Mouse (Mus musculus) thymus, postnatal 25 days (tissue): ENCODE measurements at regions not wholly inside any gene's neighbourhood (a gene's known extent, or its start where the extent isn't known, plus 50 kb on each side); places are given as distances from the start of the nearest gene placed in this dataset.

Source experiments
- DNase-seq: peaks from one replicate; pipeline ENCODE4 v3.0.0; 2022

- no peak for DNase-seq
These were observed 94.8 kb upstream of the Podxl start for GRCm38 (mm10) chr6:31658447-31659199.

- no peak for DNase-seq
These were observed 87.2 kb upstream of the Podxl start for GRCm38 (mm10) chr6:31650791-31651476.

GRCm38 (mm10) chr6:31645261-31645660, 81.5 kb upstream of the Podxl start:
- DNase-seq = no peak

- no peak for DNase-seq
These were observed 80.7 kb upstream of the Podxl start for GRCm38 (mm10) chr6:31644504-31644903.

GRCm38 (mm10) chr6:31642451-31642942, 78.7 kb upstream of the Podxl start:
- DNase-seq = peak; percentile 30

- DNase-seq = no peak
These were observed 77.0 kb upstream of the Podxl start for GRCm38 (mm10) chr6:31640745-31641144.

- DNase-seq = peak; percentile 19
These were observed 75.7 kb upstream of the Podxl start for GRCm38 (mm10) chr6:31639460-31639859.

GRCm38 (mm10) chr6:31638434-31639220, 74.8 kb upstream of the Podxl start:
- no peak for DNase-seq

- no peak for DNase-seq
These were observed 73.7 kb upstream of the Podxl start for GRCm38 (mm10) chr6:31637371-31638052.

- DNase-seq = no peak
These were observed 73.2 kb upstream of the Podxl start for GRCm38 (mm10) chr6:31636954-31637353.

- no peak for DNase-seq
These were observed 68.7 kb upstream of the Podxl start for GRCm38 (mm10) chr6:31632485-31632884.

GRCm38 (mm10) chr6:31630009-31630408, 66.2 kb upstream of the Podxl start:
- DNase-seq = no peak

GRCm38 (mm10) chr6:31627912-31628311, 64.1 kb upstream of the Podxl start:
- no peak for DNase-seq

GRCm38 (mm10) chr6:31625055-31625454, 61.3 kb upstream of the Podxl start:
- DNase-seq = no peak

- DNase-seq = no peak
These were observed 60.6 kb upstream of the Podxl start for GRCm38 (mm10) chr6:31624374-31624773.

GRCm38 (mm10) chr6:31621023-31621422, 57.2 kb upstream of the Podxl start:
- no peak for DNase-seq

- no peak for DNase-seq
These were observed 55.1 kb upstream of the Podxl start for GRCm38 (mm10) chr6:31618852-31619251.

GRCm38 (mm10) chr6:31617341-31617740, 53.6 kb upstream of the Podxl start:
- DNase-seq = no peak

- DNase-seq = no peak
These were observed 51.7 kb upstream of the Podxl start for GRCm38 (mm10) chr6:31615426-31615970.

- no peak for DNase-seq
These were observed 50.8 kb upstream of the Podxl start for GRCm38 (mm10) chr6:31614563-31614962.

GRCm38 (mm10) chr6:31613590-31614319, 50.0 kb upstream of the Podxl start:
- no peak for DNase-seq
